Mouse (Mus musculus): ENCODE data around the gene Rap2b. TPM values are rescaled to one million over a fixed set of nuclear protein-coding genes. Genes with fewer than 3 reads are reported as not detected.

The Rap2b gene
- polyA plus RNA-seq, 1 experiment from 2014 or later = 14.1 TPM

DNA sequence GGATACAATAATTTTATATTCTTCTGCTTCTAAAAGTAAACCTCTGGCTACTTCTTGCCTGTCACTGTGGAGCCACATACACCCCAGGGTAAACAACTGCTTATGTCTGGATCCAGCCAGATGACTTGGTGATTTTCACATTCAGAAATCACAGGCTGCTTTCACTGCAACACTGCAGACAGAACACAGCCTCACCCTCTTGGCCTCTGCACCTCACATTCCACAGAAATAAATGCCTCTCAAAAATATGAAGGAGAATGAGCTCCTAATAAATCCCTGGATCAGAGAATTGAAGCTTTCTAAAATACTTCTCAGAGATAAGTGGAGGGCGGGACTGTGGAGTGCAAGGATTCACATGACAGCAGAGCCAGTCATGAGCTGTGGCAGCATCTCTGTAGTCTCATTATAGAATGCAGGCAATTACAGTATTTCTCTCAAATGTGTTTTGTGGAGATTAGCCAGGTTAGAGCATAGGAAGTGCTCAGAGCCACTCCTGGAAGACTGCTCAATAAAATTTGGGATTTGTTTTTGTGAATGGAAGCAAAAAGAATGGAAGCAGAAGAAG, 39.5 kb downstream of the Rap2b start:
- WGBS = 75% methylated on average over 1 of the region's 1 CpGs
- no peak for ATAC-seq
- no peaks in the 10 kb centered on the region for H3K36me3 ChIP-seq (ENCODE audit: control insufficient read depth, insufficient read depth)

DNA sequence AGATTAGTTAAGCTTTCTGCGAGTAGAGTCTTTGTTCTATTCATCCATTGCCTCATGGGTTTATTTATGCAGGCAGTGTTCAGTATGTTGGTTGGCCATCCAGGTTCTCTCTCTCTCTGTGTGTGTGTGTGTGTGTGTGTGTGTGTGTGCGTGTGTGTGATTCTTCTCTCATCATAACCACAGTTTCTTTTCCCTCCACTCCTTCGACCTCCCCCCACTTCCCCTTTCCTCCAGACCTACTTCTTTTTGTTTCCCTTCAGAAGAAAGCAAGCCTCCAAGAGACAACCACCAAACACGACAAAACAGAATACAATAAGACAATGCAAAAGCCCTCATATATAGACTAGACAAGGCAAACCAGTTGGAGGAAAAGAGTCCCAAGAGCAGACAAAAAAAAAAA, 45.5 kb downstream of the Rap2b start:
- 83% methylated on average over 4 of the region's 4 CpGs for WGBS
- Histone ChIP-seq H3K4me1 (replicated peaks; ENCODE audit: control insufficient read depth, insufficient read depth, low read length) (no peaks in the 10 kb centered on the region), H3K4me2 (ENCODE audit: low read length) (no peak overlapping the region), H3K4me3 (replicated peaks; ENCODE audit: low read length) (no peak overlapping the region), H3K9ac (replicated peaks; ENCODE audit: low read depth, low read length) (no peak overlapping the region), H3K27me3 (replicated peaks; ENCODE audit: control insufficient read depth, insufficient read depth, low read length) (no peaks in the 10 kb centered on the region), H3K36me3 (ENCODE audit: control insufficient read depth, insufficient read depth) (no peaks in the 10 kb centered on the region), H3K27ac (ENCODE audit: low read length) (no peak overlapping the region), H3K9me3 (ENCODE audit: control insufficient read depth, low read length) (no peaks in the 10 kb centered on the region)
- ATAC-seq = no peak

More for the DNA sequence above, 39.5 kb downstream of the Rap2b start:
- Histone ChIP-seq H3K4me3 (replicated peaks; ENCODE audit: low read length) (no peak overlapping the region), H3K4me2 (ENCODE audit: low read length) (no peak overlapping the region), H3K27ac (ENCODE audit: low read length) (no peak overlapping the region), H3K9ac (replicated peaks; ENCODE audit: low read depth, low read length) (no peak overlapping the region), H3K4me1 (replicated peaks; ENCODE audit: control insufficient read depth, insufficient read depth, low read length) (no peaks in the 10 kb centered on the region), H3K27me3 (replicated peaks; ENCODE audit: control insufficient read depth, insufficient read depth, low read length) (no peaks in the 10 kb centered on the region), H3K9me3 (ENCODE audit: control insufficient read depth, low read length) (no peaks in the 10 kb centered on the region)

DNA sequence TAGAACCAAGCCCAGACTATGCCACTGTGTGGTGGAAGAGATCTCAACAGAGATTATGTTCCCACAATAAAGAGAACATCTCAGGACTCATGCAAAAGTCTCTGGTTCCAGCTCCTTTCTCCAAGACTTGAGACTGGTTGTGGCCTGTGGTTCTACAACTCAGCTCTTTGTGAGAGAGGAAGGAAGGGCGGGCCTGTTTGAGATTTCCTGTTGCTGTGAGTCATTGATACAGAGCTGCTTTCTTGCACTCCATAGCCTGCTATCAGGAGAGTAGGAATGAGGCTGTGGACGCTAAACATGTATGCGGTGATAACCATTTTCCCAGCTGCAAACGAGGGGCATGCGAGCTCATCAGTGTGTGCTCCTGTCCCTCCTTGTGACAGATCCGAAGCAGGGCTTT, 48.2 kb downstream of the Rap2b start:
- Histone ChIP-seq H3K9me3 (ENCODE audit: control insufficient read depth, low read length) (no peaks in the 10 kb centered on the region), H3K4me1 (replicated peaks; ENCODE audit: control insufficient read depth, insufficient read depth, low read length) (no peaks in the 10 kb centered on the region), H3K27ac (ENCODE audit: low read length) (no peak overlapping the region), H3K27me3 (replicated peaks; ENCODE audit: control insufficient read depth, insufficient read depth, low read length) (no peaks in the 10 kb centered on the region), H3K36me3 (ENCODE audit: control insufficient read depth, insufficient read depth) (no peaks in the 10 kb centered on the region), H3K9ac (replicated peaks; ENCODE audit: low read depth, low read length) (no peak overlapping the region), H3K4me3 (replicated peaks; ENCODE audit: low read length) (no peak overlapping the region), H3K4me2 (ENCODE audit: low read length) (no peak overlapping the region)
- 92% methylated on average over 6 of the region's 6 CpGs for WGBS
- no peak for ATAC-seq

DNA sequence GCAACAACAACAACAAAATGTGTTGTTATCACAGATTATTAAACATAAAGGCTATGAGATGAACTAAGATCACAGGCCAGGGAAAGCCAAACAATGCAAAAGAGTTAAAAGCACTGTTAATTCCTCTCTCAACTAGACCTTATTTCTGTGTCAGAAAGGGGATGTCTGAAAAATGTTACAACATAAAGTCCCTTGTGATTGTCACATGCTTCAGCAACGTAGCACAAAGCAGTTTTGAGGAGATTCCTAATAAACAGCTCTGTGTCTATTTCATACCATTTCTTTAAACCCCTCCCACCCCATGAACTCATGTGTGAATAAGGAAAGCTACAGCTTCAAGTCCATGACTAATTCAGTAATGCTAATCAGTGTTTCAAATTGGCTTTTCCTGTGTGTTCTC, 54.4 kb downstream of the Rap2b start:
- Histone ChIP-seq H3K36me3 (ENCODE audit: control insufficient read depth, insufficient read depth) (no peaks in the 10 kb centered on the region), H3K9me3 (ENCODE audit: control insufficient read depth, low read length) (no peaks in the 10 kb centered on the region), H3K4me3 (replicated peaks; ENCODE audit: low read length) (no peak overlapping the region), H3K27ac (ENCODE audit: low read length) (no peak overlapping the region), H3K4me2 (ENCODE audit: low read length) (no peak overlapping the region), H3K9ac (replicated peaks; ENCODE audit: low read depth, low read length) (no peak overlapping the region), H3K27me3 (replicated peaks; ENCODE audit: control insufficient read depth, insufficient read depth, low read length) (no peaks in the 10 kb centered on the region), H3K4me1 (replicated peaks; ENCODE audit: control insufficient read depth, insufficient read depth, low read length) (no peaks in the 10 kb centered on the region)
- no peak for ATAC-seq
- 64% methylated on average over 1 of the region's 1 CpGs for WGBS

Other genes starting within 250 kb of the Rap2b start
- gene B430305J03Rik, start 4.3 kb downstream of the Rap2b start, polyA plus RNA-seq (2015; fragmentation: Nextera tagmentation; extraction: Ambion mirVana) = not detected in 2 replicates